Mouse (Mus musculus) B cell, adult 67 days (primary cell): Measurements from ENCODE around the gene Olfr575. TPM values are rescaled to one million over a fixed set of nuclear protein-coding genes. Genes with fewer than 3 reads are reported as not detected.

Experiments
- total RNA-seq, 2 experiments: library from RNA; stranded (reverse); gene quantifications; 4 replicates each; pipeline ENCODE4 v1.2.4; 2023

Olfr575 gene
- total RNA-seq: not detected

DNA sequence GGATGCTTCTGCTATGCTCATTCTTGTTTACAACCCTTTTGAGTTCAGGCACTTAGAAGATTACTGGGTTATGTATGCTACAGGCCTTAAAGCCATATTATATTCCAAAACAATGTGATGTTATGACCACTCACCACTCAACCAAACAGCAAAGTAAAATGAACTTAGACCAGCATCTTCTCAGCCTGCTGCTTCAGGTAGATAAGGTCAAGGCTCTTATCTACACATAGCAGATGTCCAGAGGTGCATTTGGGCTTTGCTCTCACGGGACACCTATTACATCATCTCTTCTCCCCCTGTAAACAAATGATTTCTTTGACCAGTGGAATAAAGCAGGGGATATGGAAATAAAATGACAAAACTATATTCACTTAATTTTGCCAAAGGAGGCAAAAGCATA, at the start of gene Olfr575:
Olfr575 (minus strand) TSS at position 183 of the 400 bp plus-strand sequence.

DNA sequence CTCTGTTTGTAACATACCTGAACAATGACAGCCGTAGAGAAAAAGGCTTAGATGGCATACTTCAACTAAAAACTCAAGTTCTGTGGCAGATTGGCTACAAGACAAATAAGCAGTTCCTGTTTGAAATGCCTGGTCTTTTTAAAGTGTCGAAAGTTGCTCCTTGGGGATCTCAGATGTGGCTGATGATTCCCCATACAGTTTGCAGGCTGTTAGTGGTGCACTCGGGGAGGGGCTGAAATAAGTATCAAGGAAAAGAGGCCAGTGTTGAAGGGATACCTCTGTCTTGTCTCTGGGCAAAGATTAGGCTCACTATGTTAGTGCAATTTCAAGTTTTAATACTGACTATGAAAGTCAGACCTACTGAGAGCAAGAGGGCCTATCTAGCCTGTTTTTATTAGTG, 30.6 kb upstream of the Olfr575 start, which contains the start of gene Olfr578:
Olfr578 (minus strand) TSS at position 101 of the 400 bp plus-strand sequence.

DNA sequence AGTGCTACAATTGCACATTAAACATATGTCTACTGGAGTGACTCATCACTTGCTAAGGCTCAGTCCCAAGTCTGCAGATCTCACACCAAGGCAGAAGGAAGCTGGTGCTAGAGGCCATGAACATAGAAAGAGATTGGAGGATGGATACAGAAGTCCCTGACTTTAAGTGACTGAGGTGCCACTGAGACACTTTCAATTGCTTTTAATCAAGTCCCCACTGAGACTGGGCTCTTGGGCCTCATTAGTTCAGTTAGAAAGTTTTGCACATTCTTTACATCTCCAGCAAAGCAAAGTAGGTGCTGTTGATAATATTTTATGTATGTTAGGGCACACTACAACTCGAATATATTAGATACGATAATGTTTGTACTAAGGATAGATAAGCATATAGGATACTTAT, 17.3 kb upstream of the Olfr575 start, which contains the start of gene Olfr577:
Olfr577 (minus strand) TSS at position 101 of the 400 bp plus-strand sequence.

DNA sequence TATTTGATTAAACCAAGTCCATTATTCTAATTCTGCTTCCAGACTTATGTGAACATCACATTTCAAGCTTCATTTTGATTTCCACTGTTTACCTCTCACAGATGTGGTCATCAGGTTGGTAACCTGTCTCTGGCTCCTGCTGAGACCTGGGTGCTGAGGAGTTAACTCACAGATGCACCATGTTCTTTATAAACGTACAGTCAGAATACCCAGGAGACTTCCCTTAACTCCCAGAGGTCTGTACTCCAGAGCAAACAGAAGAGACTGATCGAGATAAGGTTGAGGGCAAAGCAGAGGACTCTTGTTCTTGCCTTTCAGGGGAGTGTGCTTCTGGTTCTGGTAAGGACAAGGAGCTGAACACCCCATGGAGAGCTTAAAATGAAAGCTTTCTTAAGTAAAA, 3.8 kb upstream of the Olfr575 start, which contains the start of gene Olfr576:
Olfr576 (plus strand) TSS at position 301 of the 400 bp plus-strand sequence.

DNA sequence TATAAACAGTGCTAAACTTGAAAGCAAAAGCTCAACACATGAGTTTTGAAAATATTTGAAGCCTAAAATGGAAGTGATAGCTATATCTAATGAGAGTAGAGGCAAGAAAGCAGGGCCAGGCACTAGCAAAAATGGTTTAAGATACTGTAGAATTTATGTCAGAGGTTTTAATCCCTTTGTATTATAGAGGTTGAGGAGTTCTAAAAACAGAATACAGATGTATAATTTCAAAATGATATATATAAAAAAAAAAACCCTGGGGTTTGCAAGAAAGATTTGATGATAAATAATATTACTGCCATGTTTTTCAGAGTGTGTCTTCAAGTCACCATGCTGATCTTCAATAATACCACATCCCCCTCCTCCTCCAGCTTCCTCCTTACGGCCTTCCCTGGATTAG, 10.4 kb downstream of the Olfr575 start, which contains the start of gene Olfr574:
Olfr574 (plus strand) TSS at position 301 of the 400 bp plus-strand sequence.

DNA sequence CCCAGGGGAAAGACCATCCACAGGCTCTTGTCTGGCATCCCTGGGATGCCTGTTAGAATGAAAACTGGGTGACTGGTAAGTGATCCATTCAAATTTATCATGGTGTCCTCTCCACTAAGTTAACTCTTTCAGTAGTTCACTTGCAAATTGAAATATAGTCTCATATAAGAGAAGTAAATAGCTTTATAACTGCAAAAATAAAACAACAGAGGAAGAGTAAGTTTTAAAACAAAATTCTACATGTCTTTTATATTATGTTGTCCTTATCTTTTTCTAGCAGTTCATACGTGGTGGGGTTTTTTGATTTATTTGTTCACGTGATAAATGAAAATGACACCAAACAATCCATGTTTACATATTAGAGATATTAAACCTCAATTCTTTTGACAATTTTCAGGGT, 16.1 kb downstream of the Olfr575 start, which contains the start of gene Olfr573-ps1:
Olfr573-ps1 (minus strand) TSS at position 101 of the 400 bp plus-strand sequence.

DNA sequence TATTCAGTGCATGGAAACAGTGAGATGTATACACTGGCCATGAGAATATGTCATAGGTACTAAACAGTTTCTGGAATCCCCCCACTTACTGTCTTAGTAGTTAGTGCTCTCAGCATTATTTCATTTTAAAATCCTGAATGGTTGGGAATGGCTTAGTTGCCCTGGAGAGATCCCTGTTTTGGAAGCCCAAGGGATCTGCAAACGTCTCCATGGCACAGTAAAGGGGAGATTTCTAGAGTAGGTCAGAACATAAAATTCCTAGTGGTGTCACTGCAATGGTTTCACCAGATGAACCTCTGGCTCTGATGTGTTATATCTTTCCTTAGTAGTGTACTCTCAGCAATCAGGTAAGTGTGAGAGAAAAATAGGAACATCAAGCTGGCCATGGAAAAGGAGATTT, 34.5 kb downstream of the Olfr575 start, which contains the start of gene Olfr572:
Olfr572 (plus strand) TSS at position 301 of the 400 bp plus-strand sequence.

DNA sequence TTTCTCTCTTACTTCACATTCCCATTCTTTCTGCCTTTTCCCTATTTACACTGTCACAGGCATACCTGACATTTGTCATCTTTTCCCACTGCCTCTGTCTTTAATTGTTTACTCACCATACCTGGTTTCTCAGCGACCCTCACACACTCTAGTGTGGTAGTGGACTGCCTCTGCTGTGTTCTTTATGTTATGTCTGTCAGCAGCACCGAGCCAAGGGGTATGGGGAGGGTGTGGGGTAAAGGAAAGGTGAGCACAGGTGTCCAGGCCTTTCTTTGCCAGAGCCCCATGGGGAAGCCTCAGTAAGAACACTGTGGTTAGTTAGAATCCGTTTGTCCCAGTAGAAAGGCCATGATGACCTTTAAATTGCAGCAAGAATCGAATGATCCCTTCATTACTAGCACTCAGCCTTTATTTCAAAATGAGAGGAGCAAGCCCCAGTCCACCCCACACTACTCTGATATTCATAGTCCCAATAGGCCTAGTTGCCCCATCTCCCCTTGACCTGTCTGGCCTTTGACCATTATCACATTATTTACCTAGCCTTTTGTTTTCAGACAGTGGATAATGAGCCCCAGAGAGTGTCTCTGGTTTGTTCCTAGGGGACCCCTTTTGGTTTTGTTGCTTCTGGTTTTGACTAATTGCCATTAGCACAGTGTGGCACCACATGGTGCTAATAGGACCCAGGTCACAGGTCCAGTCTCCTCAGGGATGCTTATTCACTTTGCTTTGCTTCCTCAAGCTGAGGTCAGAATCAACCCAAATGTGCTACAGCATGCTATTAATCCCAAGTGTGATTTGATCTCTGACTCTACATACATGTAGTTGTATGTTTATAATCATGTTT, 41.3 kb downstream of the Olfr575 start, which contains the start of gene Olfr571:
Olfr571 (minus strand) TSS at position 505 of the 844 bp plus-strand sequence.

Other genes starting within 250 kb of the Olfr575 start
- gene Olfr33, start 239.7 kb downstream of the Olfr575 start, total RNA-seq: not detected
- not detected for gene Olfr559, start 231.3 kb downstream of the Olfr575 start, total RNA-seq
- not detected for gene Olfr560, start 199.4 kb downstream of the Olfr575 start, total RNA-seq
- gene Olfr78, start 199.3 kb downstream of the Olfr575 start, total RNA-seq: not detected
- gene Olfr561, start 187.6 kb downstream of the Olfr575 start, total RNA-seq: not detected
- gene Olfr564, start 155.3 kb downstream of the Olfr575 start, total RNA-seq: not detected
- gene Olfr566, start 100.0 kb downstream of the Olfr575 start, total RNA-seq: not detected
- gene Olfr568, start 81.7 kb downstream of the Olfr575 start, total RNA-seq: not detected
- not detected for gene Olfr569, start 67.9 kb downstream of the Olfr575 start, total RNA-seq
- gene Olfr570, start 64.2 kb downstream of the Olfr575 start, total RNA-seq: not detected
- not detected for gene Olfr571, start 41.2 kb downstream of the Olfr575 start, total RNA-seq
- not detected for gene Olfr572, start 34.4 kb downstream of the Olfr575 start, total RNA-seq
- gene Olfr573-ps1, start 16.2 kb downstream of the Olfr575 start, total RNA-seq: not detected
- gene Olfr574, start 10.3 kb downstream of the Olfr575 start, total RNA-seq: not detected
- not detected for gene Olfr576, start 3.9 kb upstream of the Olfr575 start, total RNA-seq
- gene Olfr577, start 17.2 kb upstream of the Olfr575 start, total RNA-seq: not detected
- gene Olfr578, start 30.5 kb upstream of the Olfr575 start, total RNA-seq: not detected
- gene Olfr582, start 79.2 kb upstream of the Olfr575 start, total RNA-seq: not detected
- gene Olfr583, start 92.5 kb upstream of the Olfr575 start, total RNA-seq: not detected
- gene Olfr584, start 123.1 kb upstream of the Olfr575 start, total RNA-seq: not detected
- not detected for gene Olfr585, start 138.9 kb upstream of the Olfr575 start, total RNA-seq
- not detected for gene Olfr586, start 166.9 kb upstream of the Olfr575 start, total RNA-seq
- gene Olfr588-ps1, start 182.1 kb upstream of the Olfr575 start, total RNA-seq: not detected
- not detected for gene Olfr589, start 197.6 kb upstream of the Olfr575 start, total RNA-seq
- gene Olfr591, start 219.6 kb upstream of the Olfr575 start, total RNA-seq: not detected
- not detected for gene Olfr592, start 226.0 kb upstream of the Olfr575 start, total RNA-seq